Mouse (Mus musculus): ENCODE measurements around the gene Mpv17l2. TPM values are rescaled to one million over a fixed set of nuclear protein-coding genes. Genes with fewer than 3 reads are reported as not detected.

Mpv17l2 gene
- total RNA-seq, 2 experiments from 2014 or later: 33.3 to 35.7 TPM

DNA sequence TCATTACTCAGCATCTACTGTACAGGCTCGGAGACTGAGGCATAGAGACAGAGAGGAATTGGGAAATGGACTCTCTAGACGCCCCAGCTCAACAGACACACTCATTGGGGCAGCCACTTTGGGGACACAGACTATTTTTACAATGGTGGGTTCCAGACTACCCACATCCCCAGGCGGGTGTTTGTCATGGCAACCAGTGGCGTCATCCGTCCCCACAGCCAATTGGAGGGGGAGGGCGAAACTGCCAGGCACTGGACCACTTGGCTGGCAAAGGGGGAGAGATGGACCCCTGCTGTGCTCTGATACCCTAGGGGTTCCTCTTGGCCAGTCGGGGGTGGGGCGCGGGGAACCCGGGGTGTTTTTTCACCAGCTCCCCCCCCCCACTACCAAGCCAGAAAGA, 39.9 kb upstream of the Mpv17l2 start:
- intact Hi-C loops (cut with DNase I): no loop called here
- DNase-seq (ENCODE audit: extremely low spot score in 1 of 2, low spot score in 2 of 2): peak; percentile 61 to 79
- Histone ChIP-seq H3K27ac (peak overlapping the region; percentile 90), H3K4me3 (0 out of 2 replicates have a peak overlapping the region, but pooled peaks have one; percentile 3)
- TF ChIP-seq CTCF (IDR thresholded peaks at IDR 0.05): no peak

GRCm38 (mm10) chr8:70798281-70798680, 37.5 kb upstream of the Mpv17l2 start:
- intact Hi-C loops (cut with DNase I): no loop called here
- TF ChIP-seq CTCF (IDR thresholded peaks at IDR 0.05): no peak; the same call in 1 of the 2 replicates
- Histone ChIP-seq H3K27ac (peak overlapping the region; percentile 88), H3K4me3 (peak overlapping the region; percentile 67)
- DNase-seq (ENCODE audit: extremely low spot score in 1 of 2, low spot score in 2 of 2): no peak

DNA sequence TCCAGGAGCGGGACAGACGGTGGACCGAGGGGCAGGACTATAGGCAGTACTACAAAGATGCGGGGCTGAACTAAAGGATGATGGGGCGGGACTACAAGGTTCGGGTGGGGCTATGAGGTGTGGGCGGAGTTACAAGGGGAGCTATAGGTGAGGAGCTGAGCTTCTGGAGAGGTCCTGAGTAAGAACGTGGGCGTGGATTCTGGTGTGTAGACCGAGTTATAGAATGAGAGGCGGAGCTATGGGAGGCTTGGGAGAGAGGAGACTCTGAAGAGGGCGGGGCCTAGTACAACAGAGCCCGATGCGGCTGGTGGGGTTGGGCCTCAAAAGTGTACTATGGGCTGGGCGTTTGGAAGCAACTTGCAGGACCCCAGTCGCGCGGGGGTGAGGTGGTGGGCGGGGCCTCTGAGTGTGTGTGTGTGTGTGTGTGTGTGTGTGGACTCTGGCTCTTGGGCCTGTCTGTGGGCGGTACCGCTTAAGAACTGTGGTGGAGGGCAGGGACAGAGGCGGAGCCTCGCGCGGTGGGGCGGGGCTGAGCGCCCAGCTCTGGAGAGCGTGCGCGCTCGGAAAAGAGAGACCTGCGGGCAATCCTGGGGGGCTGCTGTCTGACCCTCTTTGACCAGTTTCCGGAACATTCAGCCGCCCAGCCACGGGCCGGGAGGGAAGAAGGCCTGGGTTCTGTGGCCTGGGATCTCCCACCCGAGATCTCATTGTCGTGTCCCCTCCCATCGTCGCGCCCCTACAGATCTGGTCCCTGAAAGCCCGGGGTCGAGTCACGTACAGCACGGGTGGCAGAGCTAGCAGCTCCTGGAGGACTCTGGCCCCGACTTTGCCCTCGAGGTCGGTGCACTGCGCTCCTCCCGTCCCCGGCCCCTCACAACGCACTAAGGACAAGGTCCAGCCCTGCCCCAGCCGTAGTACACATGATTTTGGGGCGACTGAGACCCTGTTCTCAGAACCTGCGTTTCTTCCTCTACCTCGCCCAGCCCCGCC, 36.6 kb upstream of the Mpv17l2 start:
- peak overlapping the region; percentile 67 for H3K4me3 ChIP-seq
- intact Hi-C loops (cut with DNase I): no loop called here
- peak overlapping the region; percentile 88 for H3K27ac ChIP-seq
- DNase-seq (ENCODE audit: extremely low spot score in 1 of 2, low spot score in 2 of 2): peak; percentile 83 to 88
- TF ChIP-seq CTCF (IDR thresholded peaks at IDR 0.05): no peak

GRCm38 (mm10) chr8:70796403-70797080, 35.8 kb upstream of the Mpv17l2 start:
- no peak for TF ChIP-seq CTCF (IDR thresholded peaks at IDR 0.05)
- DNase-seq (ENCODE audit: extremely low spot score in 1 of 2, low spot score in 2 of 2): peak in 1 of 2 experiments; percentile 50
- H3K4me3 ChIP-seq: peak overlapping the region; percentile 67
- peak overlapping the region; percentile 70 for H3K27ac ChIP-seq
- intact Hi-C loops (cut with DNase I): no loop called here

DNA sequence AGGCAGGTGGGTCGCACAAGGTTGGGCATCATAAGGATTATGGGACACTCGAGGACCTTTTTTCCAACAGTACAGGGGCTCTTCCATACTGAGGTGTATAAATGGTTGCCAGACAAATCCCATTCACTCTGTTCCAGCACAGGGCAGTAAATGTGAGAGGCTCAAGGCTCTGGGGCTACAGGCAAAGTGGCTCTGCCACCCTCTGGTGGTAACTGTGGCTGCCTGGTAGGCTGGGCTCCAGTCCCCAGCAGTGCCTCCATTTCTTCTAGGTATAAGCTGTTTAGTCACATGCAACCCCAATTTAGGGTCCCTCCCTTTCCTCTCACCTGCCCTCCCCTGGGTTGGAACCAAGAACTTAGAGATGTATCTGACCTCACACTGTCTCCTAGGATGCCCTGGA, 34.6 kb upstream of the Mpv17l2 start:
- intact Hi-C loops (cut with DNase I): no loop called here
- Histone ChIP-seq H3K4me3 (no peak overlapping the region), H3K27ac (0 out of 2 replicates have a peak overlapping the region, but pooled peaks have one; percentile 11)
- DNase-seq (ENCODE audit: extremely low spot score in 1 of 2, low spot score in 2 of 2): no peak
- peak; percentile 36 for TF ChIP-seq CTCF (IDR thresholded peaks at IDR 0.05)

- H3K4me3 ChIP-seq: no peak overlapping the region
- intact Hi-C loops (cut with DNase I): no loop called here
- no peak overlapping the region; the same call in 1 of the 2 replicates for H3K27ac ChIP-seq
- DNase-seq (ENCODE audit: extremely low spot score in 1 of 2, low spot score in 2 of 2): no peak
- TF ChIP-seq CTCF (IDR thresholded peaks at IDR 0.05): no peak
These were observed 33.5 kb upstream of the Mpv17l2 start for GRCm38 (mm10) chr8:70794215-70794614.

DNA sequence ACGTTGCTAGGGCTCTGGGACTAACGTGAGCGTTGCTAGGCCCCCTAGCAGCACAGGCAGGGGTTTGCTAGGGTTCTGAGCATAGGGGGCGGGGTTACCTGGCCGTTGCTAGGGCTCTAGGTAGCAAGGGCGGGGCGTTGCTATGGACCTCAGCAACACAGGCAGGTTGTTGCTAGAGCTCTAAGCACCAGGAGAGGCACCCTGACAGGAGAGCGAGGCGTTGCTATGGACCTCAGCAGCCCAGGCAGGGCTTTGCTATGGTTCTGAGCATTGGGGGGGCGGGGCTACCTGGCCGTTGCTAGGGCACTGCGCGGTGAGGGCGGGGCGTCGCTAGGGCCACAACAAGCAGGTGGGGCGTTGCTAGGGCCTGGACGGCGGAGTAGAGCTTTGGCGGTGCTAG, 32.0 kb upstream of the Mpv17l2 start:
- TF ChIP-seq CTCF (IDR thresholded peaks at IDR 0.05): no peak
- Histone ChIP-seq H3K27ac (peak overlapping the region; percentile 64), H3K4me3 (peak overlapping the region; percentile 85)
- DNase-seq (ENCODE audit: extremely low spot score in 1 of 2, low spot score in 2 of 2): peak in 1 of 2 experiments; percentile 70
- intact Hi-C loops (cut with DNase I): no loop called here

DNA sequence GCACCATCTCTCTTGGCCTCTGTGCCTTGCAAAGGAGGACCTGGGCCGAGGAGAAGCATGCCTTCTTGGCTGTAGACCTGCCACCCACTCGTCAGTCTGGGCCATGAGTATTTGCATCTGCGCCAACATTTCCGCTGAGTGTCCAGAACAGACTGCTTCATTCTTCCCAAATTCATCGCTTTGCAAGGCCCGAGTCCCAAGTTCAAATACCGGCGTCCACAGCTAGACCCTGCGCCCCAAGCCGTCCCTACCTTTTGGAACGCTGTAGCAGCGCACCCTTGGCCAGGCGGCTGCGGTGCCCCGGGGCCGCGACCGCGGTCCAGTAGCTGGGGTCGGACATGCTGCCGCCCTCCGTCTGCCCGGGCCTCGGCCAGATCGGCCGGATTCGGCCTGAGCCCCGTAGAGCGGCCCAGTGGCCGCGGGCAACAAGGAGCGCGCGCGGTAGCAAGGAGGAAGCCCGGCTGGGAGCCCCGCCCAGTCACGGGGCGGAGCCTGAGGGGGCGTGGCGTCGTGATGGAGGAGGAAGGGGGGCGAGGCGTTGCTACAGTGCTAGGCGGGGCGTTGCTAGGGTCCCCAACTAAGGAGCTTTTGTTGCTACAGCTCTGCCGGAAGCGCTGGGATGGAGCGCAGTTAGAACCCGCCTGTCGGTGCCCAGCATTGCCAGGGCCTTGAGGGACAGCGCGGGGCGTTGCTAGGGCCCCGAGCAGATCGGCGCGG, 31.4 kb upstream of the Mpv17l2 start:
- intact Hi-C loops (cut with DNase I): no loop called here
- peak; percentile 96 to 97 for DNase-seq (ENCODE audit: extremely low spot score in 1 of 2, low spot score in 2 of 2)
- peak overlapping the region; percentile 85 for H3K4me3 ChIP-seq
- no peak; the same call in 1 of the 2 replicates for TF ChIP-seq CTCF (IDR thresholded peaks at IDR 0.05)
- H3K27ac ChIP-seq: peak overlapping the region; percentile 84

GRCm38 (mm10) chr8:70791294-70791701, 30.6 kb upstream of the Mpv17l2 start:
- DNase-seq (ENCODE audit: extremely low spot score in 1 of 2, low spot score in 2 of 2): no peak
- TF ChIP-seq CTCF (IDR thresholded peaks at IDR 0.05): no peak
- H3K27ac ChIP-seq: peak overlapping the region; percentile 84
- H3K4me3 ChIP-seq: peak overlapping the region; percentile 85
- intact Hi-C loops (cut with DNase I): no loop called here

GRCm38 (mm10) chr8:70790846-70791245, 30.1 kb upstream of the Mpv17l2 start:
- peak overlapping the region; percentile 84 for H3K27ac ChIP-seq
- DNase-seq (ENCODE audit: extremely low spot score in 1 of 2, low spot score in 2 of 2): peak in 1 of 2 experiments; percentile 69
- peak overlapping the region; percentile 85 for H3K4me3 ChIP-seq
- intact Hi-C loops (cut with DNase I): no loop called here
- no peak for TF ChIP-seq CTCF (IDR thresholded peaks at IDR 0.05)

DNA sequence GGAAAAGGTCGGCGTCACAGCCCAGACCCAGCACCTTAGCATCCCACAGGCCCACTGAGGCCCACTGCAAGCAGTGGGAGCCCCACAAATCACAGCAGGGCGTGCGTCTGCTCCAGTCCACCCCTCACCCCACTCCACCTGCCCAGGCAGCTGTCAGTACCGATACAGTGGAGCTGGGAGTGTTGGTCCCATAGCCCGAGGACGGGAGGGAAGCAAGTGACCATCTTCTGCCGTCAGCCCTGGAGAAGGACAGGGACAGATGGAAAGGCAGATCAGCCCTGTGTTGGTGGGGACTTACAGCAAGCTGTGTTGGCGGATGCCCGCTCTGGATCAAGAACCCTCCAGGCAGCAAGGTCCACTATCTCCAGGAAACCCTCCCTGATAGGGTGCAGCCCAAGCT, 28.3 kb upstream of the Mpv17l2 start:
- no peak for DNase-seq (ENCODE audit: extremely low spot score in 1 of 2, low spot score in 2 of 2)
- H3K27ac ChIP-seq: peak overlapping the region; percentile 84; the same call in 1 of the 2 replicates
- intact Hi-C loops (cut with DNase I): no loop called here
- no peak overlapping the region for H3K4me3 ChIP-seq
- no peak for TF ChIP-seq CTCF (IDR thresholded peaks at IDR 0.05)
